Mouse (Mus musculus) heart, embryonic 11.5 days (tissue): ENCODE results near the gene Gpr160. TPM values are rescaled to one million over a fixed set of nuclear protein-coding genes. Genes with fewer than 3 reads are reported as not detected.

Source experiments
- ATAC-seq: fragments of 200-750 bp; cut with Nextera tagmentation; replicated peaks from 2 replicates; pipeline ENCODE4 v1.8.0; 2017; ENCODE audit warnings: moderate library complexity; ENCODE audit not compliant: insufficient number of reproducible peaks, low FRiP score, low TSS enrichment
- H3K27ac ChIP-seq: fragments of 300-500 bp; sonication (generic); 2 replicates; pipeline ENCODE4 v1.5.1; 2014; ENCODE audit warnings: mild to moderate bottlenecking, low read depth, low read length
- H3K27me3 ChIP-seq: fragments of 300-500 bp; sonication (generic); 2 replicates; pipeline ENCODE4 v1.6.1; 2014; ENCODE audit warnings: mild to moderate bottlenecking, low read length, mixed read lengths; ENCODE audit not compliant: control insufficient read depth, insufficient read depth
- H3K36me3 ChIP-seq: fragments of 300-500 bp; sonication (generic); 2 replicates; pipeline ENCODE4 v1.6.1; 2014; ENCODE audit warnings: mild to moderate bottlenecking, low read length, moderate library complexity, mixed read lengths; ENCODE audit not compliant: control insufficient read depth, insufficient read depth
- H3K4me1 ChIP-seq: fragments of 300-500 bp; sonication (generic); 2 replicates; pipeline ENCODE4 v1.6.1; 2014; ENCODE audit warnings: low read length; ENCODE audit not compliant: control insufficient read depth, insufficient read depth
- H3K4me2 ChIP-seq: fragments of 300-500 bp; sonication (generic); 2 replicates; pipeline ENCODE4 v1.6.1; 2014; ENCODE audit warnings: mild to moderate bottlenecking, moderate library complexity
- H3K4me3 ChIP-seq: fragments of 300-500 bp; sonication (generic); 2 replicates; pipeline ENCODE4 v1.5.1; 2014; ENCODE audit warnings: low read depth, low read length
- H3K9ac ChIP-seq: fragments of 300-500 bp; sonication (generic); 2 replicates; pipeline ENCODE4 v1.6.1; 2014; ENCODE audit warnings: mild to moderate bottlenecking, low read depth, low read length, moderate library complexity
- H3K9me3 ChIP-seq: fragments of 300-500 bp; sonication (generic); replicated peaks from 2 replicates; pipeline ENCODE4 v1.6.1; 2016; ENCODE audit warnings: low read length; ENCODE audit not compliant: control insufficient read depth
- WGBS: fragments of 180-500 bp; shearing (Covaris S2); extraction: QIAGEN DNeasy Blood & Tissue Kit; methylation state at CpG from one replicate; pipeline ENCODE4 v1.1.7; 2014; ENCODE audit not compliant: insufficient replicate concordance; 5-methylcytosine and 5-hydroxymethylcytosine counted together
- polyA plus RNA-seq: library from polyadenylated mRNA; unstranded; fragments of >200 nt; fragmentation: Nextera tagmentation; extraction: Ambion mirVana; gene quantifications from 2 replicates; pipeline ENCODE4 v1.2.1, GENCODE M21; 2014

Gpr160 gene
- polyA plus RNA-seq, 1 experiment from 2014 or later = 1.2 TPM

DNA sequence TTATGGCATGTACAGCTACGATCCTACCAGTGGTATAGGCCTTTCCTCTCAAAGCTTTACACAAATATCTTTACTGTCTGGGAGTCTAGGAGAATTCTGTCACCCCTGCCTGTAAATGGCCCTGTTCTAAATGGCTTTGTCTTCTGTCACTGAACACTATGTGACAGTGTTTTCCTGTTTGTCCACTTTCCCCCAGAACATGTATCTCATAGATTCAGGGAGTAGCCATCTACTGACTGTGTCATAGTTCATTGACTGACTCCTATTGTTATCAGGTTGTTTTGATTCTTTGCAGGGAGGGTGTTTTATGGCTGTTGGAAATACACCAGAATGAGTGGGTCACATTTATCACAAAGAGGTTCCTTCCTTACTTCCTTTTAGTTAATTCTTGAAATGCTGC, 14.2 kb downstream of the Gpr160 start:
- ATAC-seq = no peak
- Histone ChIP-seq H3K4me3 (no peak overlapping the region), H3K27ac (no peak overlapping the region), H3K4me1 (no peaks in the 10 kb centered on the region), H3K27me3 (no peaks in the 10 kb centered on the region), H3K9ac (no peak overlapping the region), H3K9me3 (no peaks in the 10 kb centered on the region), H3K36me3 (no peaks in the 10 kb centered on the region), H3K4me2 (no peak overlapping the region)
- 60% methylated on average over 1 of the region's 1 CpGs for WGBS

DNA sequence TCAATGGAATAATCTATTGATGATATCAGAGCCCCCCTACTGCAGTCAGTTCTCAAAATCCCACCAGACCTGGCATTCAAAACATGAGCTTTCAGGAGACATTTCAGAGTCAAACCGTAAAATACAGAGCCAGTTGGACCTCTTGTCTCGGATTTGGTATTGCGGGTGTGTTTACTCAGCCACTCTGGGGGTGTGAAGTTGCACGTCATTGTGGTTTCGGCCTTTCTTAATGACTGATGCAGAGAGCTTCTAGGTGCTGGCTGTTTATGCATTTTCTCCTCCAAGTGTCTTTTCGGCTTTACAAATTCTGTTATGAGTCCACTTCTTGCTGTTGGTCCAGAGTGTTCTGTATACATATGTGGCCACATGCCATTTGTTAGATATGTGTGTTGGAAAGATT, 21.0 kb downstream of the Gpr160 start:
- 81% methylated on average over 6 of the region's 6 CpGs for WGBS
- no peak for ATAC-seq
- H3K27me3 ChIP-seq = no peaks in the 10 kb centered on the region

DNA sequence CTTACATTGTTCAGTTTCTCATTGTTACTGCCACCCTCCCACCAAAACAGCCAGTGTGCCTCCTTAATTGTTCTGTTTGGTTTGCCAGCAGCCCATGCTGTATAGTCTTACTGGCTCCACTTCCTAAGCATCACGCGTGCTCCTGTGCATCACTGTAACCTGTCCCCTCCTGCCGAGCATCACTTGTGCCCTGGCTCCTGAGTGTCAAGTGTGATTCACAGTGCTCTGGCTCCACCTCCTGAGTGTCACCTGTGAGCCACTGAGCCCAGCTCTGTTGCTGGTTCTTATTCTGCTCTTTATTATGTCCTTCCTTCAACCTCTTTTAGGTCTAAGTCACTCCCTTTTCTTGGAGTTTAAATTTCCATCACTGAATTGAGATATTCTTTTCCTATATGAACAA, 31.7 kb downstream of the Gpr160 start:
- no peak for ATAC-seq
- H3K36me3 ChIP-seq = no peaks in the 10 kb centered on the region
- H3K27ac ChIP-seq = no peak overlapping the region
- no peaks in the 10 kb centered on the region for H3K4me1 ChIP-seq
- WGBS = 92% methylated on average over 3 of the region's 3 CpGs
- H3K27me3 ChIP-seq = no peaks in the 10 kb centered on the region
- H3K9me3 ChIP-seq = no peaks in the 10 kb centered on the region
- no peak overlapping the region for H3K4me2 ChIP-seq
- no peak overlapping the region for H3K4me3 ChIP-seq
- H3K9ac ChIP-seq = no peak overlapping the region

More for the DNA sequence above, 21.0 kb downstream of the Gpr160 start:
- Histone ChIP-seq H3K4me1 (no peaks in the 10 kb centered on the region), H3K4me2 (no peak overlapping the region), H3K36me3 (no peaks in the 10 kb centered on the region), H3K9ac (no peak overlapping the region), H3K9me3 (no peaks in the 10 kb centered on the region), H3K4me3 (no peak overlapping the region), H3K27ac (no peak overlapping the region)

DNA sequence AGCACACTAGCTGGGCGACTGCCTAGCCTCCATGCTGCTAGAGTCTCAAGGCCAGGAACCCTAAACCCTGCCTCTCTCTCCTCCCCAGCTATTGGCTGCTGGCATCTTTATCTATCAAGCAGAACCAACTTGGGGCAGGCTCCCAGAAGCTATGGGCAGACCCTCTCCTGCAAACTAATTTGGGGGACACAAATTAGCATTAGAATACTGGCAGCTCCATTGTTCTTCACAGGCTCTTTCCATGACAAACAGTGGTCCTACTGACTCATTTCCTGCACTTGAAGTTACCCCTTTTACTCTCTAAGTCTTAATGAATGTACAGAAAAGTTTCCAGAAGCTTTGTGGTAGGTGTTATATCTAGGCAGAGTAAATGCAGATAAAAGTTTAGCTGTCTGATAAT, 33.3 kb downstream of the Gpr160 start:
- ATAC-seq = no peak
- H3K9ac ChIP-seq = no peak overlapping the region
- no peaks in the 10 kb centered on the region for H3K27me3 ChIP-seq
- WGBS = 37% methylated on average over 1 of the region's 1 CpGs
- no peaks in the 10 kb centered on the region for H3K36me3 ChIP-seq
- no peak overlapping the region for H3K4me3 ChIP-seq
- H3K27ac ChIP-seq = no peak overlapping the region
- no peak overlapping the region for H3K4me2 ChIP-seq
- no peaks in the 10 kb centered on the region for H3K9me3 ChIP-seq
- no peaks in the 10 kb centered on the region for H3K4me1 ChIP-seq

DNA sequence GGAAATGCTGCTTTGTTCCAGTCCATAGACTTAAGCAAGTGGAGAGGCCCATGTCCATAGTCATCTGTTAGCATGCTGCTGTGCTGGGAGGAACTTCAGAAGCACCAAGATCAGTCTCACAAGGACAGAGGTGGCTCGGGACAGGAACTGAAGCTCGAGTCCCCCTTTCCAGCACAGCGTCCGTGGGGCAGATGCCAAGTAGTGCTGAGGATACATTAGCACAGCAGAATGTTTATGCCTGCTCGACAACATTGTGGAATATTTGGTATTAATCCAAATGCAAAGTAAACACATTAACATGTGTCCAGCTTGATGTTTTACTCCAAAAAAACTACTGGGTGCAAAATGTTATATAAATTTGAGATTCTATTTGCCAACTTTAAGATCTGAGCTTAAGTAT, 41.0 kb downstream of the Gpr160 start:
- Histone ChIP-seq H3K27ac (no peak overlapping the region), H3K27me3 (no peaks in the 10 kb centered on the region), H3K4me1 (no peaks in the 10 kb centered on the region), H3K4me3 (no peak overlapping the region), H3K9ac (no peak overlapping the region), H3K4me2 (no peak overlapping the region), H3K36me3 (peaks cover 3% of the 10 kb centered on the region; the same call in 1 of the 2 replicates), H3K9me3 (no peaks in the 10 kb centered on the region)
- no peak for ATAC-seq
- 92% methylated on average over 5 of the region's 5 CpGs for WGBS

- no peaks in the 10 kb centered on the region for H3K9me3 ChIP-seq
- H3K4me1 ChIP-seq = no peaks in the 10 kb centered on the region
- no peak overlapping the region for H3K4me2 ChIP-seq
- no peaks in the 10 kb centered on the region for H3K27me3 ChIP-seq
- no peak for ATAC-seq
- no peak overlapping the region for H3K9ac ChIP-seq
- H3K27ac ChIP-seq = no peak overlapping the region
- peaks cover 3% of the 10 kb centered on the region; the same call in 1 of the 2 replicates for H3K36me3 ChIP-seq
- 94% methylated on average over 8 of the region's 8 CpGs for WGBS
- no peak overlapping the region for H3K4me3 ChIP-seq
Measured at GRCm38 (mm10) chr3:30899407-30899806, 43.7 kb downstream of the Gpr160 start.

DNA sequence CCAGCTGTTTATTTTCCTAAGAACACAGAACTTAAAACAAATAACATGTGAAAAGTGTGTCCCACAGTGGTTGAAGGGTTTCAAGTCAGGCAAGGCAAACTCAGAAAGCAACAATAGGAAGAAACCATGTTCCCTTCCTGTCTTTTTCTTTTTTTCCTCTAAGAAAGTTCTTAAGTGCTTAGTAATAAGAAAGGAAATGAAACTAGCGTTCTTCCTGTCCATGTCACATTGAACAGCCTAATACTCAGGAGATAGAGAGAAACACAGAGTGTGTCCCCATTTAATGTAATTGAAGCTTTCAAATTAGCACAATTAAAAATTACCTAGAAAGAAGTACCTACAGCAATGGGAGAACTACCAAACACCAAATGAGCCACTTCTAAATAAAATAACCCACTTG, 48.9 kb downstream of the Gpr160 start:
- Histone ChIP-seq H3K4me1 (no peaks in the 10 kb centered on the region), H3K9ac (no peak overlapping the region), H3K27me3 (no peaks in the 10 kb centered on the region), H3K36me3 (peaks cover 9% of the 10 kb centered on the region), H3K4me3 (no peak overlapping the region), H3K4me2 (no peak overlapping the region), H3K9me3 (no peaks in the 10 kb centered on the region), H3K27ac (no peak overlapping the region)
- WGBS = 65% methylated on average over 1 of the region's 1 CpGs
- ATAC-seq = no peak

DNA sequence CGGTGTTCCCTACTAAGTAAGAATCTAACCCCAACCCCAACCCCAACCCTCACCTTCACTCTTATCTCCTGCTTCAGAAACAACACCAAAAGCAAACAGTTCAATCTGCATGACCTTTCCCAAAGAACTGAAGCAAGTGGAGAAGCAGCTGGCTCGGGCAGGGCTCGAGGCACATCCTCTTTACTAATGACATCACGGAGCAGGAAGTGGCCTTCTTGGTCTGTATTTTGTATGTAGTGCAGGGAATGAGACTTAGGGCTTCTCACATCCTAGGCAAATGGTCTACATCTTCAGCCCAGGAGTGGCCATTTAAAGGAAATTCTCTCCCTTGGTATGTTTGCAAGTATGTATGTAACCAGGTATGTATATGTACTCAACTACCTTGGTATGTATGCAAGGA, 61.4 kb downstream of the Gpr160 start:
- no peak for ATAC-seq
- H3K27ac ChIP-seq = no peak overlapping the region
- WGBS = 64% methylated on average over 4 of the region's 4 CpGs
- H3K4me1 ChIP-seq = no peaks in the 10 kb centered on the region
- no peaks in the 10 kb centered on the region for H3K9me3 ChIP-seq
- H3K4me3 ChIP-seq = no peak overlapping the region
- H3K36me3 ChIP-seq = peaks cover 23% of the 10 kb centered on the region
- no peak overlapping the region for H3K4me2 ChIP-seq
- no peaks in the 10 kb centered on the region for H3K27me3 ChIP-seq
- no peak overlapping the region for H3K9ac ChIP-seq

- no peak overlapping the region for H3K9ac ChIP-seq
- no peak overlapping the region for H3K4me2 ChIP-seq
- no peaks in the 10 kb centered on the region for H3K27me3 ChIP-seq
- no peak overlapping the region for H3K27ac ChIP-seq
- 92% methylated on average over 3 of the region's 3 CpGs for WGBS
- H3K9me3 ChIP-seq = no peaks in the 10 kb centered on the region
- no peak overlapping the region for H3K4me3 ChIP-seq
- no peaks in the 10 kb centered on the region for H3K4me1 ChIP-seq
- H3K36me3 ChIP-seq = 0 out of 2 replicates have a peak, but pooled peaks cover 4% of the 10 kb centered on the region
- ATAC-seq = no peak
Measured at GRCm38 (mm10) chr3:30927664-30928063, 71.9 kb downstream of the Gpr160 start.
